Mouse (Mus musculus): ENCODE measurements around the gene Phlpp1.

The Phlpp1 gene

DNA sequence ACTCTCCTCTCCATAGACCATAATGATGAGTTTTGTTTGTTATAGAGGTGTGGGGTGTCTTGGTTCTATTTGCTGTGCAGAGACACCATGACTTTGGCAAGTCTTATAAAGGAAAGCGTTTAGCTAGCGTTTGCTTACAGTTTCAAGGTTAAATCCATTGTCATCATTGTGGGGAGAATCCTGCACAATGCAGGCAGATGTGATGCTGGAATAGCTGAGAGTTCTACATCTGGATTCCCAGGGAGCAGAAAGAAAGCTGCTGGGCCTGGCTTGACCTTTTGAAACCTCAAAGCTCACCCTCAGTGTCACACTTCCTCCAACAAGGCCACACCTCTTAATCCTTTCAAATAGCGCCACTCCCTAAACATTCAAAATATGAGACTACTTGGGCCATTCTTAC lies 7.4 kb upstream of the Phlpp1 start:
- no peak for DNase-seq (ENCODE audit: low read depth, low spot score)

DNA sequence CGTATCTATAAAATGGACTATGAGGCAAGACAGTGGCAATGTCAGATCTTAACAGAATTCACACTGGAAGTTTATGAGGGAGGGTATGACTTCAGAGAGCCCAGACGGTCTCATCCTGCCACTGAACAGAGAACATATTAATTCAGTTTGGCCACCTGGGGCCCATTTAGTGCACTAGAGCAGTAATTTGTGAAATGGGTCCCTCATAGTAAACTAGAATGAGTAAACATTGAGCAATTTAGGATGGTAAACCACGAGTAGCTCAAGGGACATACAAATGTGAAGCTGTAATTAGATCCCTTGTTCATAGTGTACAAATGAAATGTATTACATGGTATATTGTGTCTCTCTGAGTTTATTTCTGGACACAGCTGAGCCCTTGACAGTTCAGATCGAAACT lies 3.6 kb upstream of the Phlpp1 start:
- DNase-seq (ENCODE audit: low read depth, low spot score): no peak

DNA sequence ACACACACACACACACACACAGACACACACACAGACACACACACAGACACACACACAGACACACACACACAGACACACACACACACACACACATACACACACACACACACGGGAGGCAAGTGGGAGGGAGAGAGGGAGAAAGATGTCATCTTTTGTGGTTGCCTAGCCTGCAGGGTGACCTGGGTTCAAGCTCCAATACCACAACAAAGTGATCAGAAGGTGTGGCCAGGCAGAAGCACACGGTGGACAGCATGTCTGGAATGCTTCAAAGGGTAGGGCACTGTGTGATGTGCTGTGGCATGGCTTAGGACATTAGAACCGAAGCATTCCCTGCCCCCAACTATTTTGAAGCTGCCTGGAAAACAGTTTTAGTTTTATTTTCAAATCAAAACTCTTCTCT lies 2.8 kb upstream of the Phlpp1 start:
- DNase-seq (ENCODE audit: low read depth, low spot score): no peak

DNA sequence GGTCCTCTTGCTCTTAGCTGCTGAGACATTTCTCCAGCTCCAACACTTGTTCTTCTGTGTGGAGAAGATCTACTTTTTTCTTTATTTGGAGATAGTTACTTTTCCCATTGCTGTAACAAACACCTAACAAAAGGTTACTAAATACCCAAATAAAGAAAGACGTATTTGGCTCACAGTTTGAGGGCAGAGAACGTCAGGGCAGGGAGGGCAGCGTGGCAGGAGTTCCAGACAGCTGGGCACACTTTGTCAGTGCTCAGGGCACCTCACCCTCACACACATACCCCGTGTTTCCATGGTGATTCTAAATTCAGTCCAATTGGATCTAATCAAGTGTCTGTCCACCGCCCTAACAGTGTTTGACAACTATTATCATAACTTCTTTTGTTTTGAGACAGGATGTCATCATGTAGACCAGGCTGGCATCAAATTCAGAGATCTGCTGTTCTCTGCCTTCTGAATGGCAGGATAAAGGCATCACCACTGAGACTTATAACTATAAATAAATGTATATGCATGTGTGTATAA lies 1.7 kb upstream of the Phlpp1 start:
- DNase-seq (ENCODE audit: low read depth, low spot score): no peak

DNA sequence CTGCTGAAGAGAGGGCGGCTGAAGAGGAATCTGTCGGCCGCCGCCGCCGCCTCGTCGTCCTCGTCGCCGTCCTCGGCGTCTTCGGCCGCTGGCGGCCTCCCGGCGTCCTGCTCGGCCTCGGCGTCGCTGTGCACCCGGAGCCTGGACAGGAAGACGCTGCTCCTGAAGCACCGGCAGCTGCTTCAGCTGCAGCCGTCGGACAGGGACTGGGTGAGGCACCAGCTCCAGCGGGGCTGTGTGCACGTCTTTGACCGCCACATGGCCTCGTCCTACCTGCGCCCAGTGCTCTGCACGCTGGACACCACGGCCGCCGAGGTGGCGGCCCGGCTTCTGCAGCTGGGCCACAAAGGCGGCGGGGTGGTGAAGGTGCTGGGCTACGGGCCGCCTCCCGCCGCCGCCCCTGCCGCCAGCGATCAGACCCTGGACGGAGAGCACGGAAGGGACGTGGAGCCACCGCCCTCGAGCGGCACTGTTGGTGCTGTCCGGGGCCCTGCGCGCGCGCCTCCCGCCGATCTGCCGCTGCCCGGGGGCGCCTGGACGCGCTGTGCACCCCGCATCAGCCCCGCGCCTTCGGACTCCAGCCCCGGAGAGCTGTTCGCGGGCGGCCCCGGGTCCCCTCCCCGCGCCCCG lies 864 bp downstream of the Phlpp1 start:
- no peak for DNase-seq (ENCODE audit: low read depth, low spot score)

DNA sequence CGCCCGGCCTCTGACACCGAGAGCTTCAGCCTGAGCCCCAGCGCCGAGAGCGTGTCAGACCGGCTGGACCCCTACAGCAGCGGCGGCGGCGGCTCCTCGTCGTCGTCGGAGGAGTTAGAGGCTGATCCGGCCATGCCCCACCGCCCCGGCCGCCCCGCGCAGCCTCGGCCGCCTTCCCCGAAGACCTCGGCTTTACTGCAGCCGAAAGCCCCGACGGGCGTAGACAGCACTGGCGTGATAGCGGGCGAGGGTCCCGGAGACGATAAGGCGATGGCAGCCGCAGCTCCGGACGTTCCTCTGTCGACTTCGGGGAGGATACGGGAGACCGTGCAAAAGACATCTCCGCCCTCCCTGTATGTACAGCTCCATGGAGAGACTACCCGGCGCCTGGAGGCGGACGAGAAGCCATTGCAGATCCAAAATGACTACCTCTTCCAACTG lies 1.4 kb downstream of the Phlpp1 start:
- DNase-seq (ENCODE audit: low read depth, low spot score): no peak

DNA sequence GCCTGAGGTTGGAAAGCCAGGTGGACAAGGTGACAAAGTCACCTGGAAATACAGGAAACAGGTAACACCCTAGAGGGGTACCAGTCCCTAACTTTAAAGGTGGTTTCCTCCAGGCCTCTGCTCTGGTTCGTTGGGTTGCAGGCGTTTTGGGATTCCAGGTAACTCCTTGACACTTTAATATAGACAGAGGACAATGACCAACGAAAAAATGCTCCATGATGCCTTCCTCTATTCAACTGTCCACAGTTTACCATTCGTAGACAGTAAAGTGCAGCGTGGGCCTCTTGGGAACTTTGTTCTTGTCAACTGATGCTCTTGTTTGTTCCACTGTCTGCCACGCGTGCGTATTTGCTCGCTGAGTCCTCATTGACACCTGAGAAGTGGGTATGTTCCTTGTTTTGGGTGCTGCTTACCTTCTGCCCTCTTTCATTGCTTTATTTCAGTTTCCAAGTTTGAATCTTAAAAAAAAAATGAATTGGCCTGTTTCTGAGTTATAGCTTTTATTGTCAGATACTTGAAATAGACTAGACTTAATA lies 2.1 kb downstream of the Phlpp1 start:
- DNase-seq (ENCODE audit: low read depth, low spot score): no peak

DNA sequence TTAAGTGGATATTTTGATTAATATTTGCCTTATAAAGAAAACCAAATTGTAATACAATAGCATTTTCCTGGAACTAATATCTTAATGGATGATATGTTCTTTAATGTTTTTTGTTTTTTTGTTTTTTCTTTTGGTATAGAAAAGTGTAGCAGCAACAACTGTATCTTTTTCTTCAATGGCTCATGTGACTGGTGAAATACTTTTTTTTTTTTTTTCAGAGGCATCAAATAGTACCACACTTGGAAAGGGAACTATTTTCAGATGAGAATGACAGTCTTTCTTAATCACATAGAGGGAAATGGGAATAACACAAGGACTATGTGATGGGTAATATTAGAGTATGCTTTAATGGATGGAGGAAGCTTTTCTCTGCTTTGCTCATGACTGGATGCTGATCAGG lies 3.0 kb downstream of the Phlpp1 start:
- DNase-seq (ENCODE audit: low read depth, low spot score): no peak

DNA sequence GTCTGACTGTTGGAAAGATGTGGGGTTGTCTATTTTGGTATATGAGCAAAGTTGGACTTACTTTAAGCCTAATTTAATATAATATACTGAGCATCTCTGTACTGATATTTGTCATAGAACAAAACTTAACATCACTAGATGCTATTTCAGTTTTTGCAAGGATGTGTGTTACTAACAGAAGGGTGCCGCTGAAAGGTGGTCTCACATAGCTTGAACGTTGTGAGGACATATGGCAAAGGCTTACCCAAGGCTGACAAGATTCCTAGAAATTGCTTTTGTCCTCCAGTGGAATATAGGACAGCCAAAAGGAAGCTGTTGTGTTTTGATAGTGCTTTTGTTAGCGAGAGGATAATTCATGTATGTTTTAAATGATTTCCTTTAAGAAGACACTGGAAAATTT lies 3.8 kb downstream of the Phlpp1 start:
- DNase-seq (ENCODE audit: low read depth, low spot score): no peak

DNA sequence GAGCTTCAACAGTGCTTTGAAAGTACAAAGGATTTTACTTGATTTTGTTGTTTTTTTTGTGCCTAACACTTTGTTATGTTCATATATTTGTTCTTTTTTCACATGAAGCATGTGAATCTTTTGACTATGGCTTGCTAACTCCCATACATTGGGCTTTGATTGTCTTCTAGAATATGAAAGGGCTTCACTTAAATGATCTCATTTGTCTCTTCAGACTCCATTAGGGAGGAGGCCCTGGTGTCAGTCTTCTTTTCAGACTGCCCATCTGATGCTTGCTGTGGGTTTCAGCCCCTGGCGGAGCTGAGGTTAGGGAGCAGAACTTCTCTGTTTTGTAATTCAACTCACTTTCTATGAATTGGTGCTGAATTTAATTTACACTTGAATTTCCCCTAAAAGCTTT lies 5.2 kb downstream of the Phlpp1 start:
- DNase-seq (ENCODE audit: low read depth, low spot score): no peak

DNA sequence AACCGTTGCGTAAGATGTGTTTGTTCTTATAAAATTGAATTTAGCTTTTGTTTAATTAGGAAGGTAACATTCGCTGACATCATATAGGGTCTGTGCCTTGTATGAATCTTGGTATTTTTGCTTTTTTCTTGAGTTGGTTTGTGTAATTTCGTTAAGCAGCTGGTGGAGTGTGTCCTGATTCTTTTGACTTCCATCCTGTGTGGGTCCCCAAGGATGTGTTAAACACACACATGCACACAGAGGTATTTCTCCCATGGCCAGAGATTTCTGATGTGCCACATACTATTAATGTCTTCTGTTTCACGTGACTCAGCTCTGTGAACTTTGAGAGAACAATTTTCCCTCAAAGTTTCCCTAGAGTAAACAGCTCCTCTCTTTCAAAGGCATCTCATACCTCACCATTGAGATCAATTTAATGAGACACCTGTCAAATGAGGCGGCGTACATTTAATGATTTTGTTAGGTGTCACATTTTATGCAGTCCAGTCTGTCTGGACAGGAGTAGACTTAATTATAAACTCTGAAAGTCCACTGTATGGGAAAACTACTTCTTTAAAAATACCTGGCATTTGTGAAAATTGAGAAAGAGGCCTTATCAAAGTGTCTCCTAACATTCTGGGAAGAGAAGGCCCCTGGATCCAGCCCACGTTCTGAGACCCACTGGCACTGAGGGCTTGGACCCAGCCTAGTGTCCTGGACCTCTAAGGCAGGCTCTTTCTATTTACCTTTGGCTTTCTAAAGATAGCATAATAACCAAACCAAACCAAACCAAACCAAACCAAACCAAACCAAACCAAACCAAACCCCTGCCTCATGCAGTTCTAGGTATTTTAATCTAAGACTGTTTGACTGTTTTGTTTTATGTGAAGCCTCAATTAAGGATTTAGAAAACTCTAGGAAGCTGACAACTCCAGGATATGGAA lies 6.6 kb downstream of the Phlpp1 start:
- DNase-seq (ENCODE audit: low read depth, low spot score): no peak

DNA sequence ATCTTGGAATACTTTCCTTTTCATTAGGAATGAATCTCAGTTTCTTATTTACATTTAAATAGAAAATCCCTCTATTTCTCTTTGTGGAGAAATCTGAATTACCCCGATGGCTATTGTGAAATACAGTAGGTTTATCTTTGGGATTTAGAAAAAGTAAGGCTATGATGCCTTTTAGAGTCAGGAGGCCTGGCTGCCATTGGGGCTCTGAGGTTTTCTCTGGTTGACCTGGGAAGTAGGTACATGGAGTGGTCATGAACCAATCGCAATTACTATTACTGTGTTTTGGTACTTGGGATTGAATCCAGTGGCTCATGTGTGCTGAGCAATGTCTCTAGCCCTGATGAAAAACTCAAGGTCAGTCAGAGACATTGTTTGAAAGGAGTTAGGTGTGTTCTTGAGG lies 12.1 kb downstream of the Phlpp1 start:
- DNase-seq (ENCODE audit: low read depth, low spot score): no peak

DNA sequence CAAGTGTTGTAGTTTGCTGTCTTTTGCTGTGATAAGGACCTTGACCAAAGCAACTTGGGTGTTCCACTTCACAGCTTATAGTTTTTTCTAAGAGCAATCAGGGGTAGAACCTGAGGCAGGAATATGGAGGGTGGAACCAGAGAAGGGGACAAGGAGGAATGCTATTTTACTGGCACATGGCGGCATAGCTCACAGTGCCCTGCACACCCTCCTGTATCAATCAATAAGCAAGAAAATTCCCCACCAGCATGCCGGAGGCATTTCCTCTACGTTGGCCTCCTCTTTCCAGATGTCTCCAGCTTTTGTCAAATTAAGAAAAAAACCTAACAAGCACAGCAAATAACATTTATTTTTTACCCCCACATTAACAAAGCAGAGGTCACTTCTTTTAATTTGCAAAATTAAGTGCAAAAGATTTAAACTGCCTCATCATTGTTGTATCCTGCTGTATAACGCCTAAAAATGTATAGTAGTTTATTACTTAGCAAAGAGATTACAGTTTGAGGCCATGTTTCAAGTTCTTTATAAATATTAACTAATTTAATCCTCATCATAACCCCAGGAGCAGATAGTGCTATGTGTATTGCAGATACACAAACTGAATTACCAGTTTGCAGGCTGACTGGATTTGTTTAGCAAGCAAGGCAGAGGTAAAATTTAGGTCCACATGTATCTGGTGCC lies 13.4 kb downstream of the Phlpp1 start:
- DNase-seq (ENCODE audit: low read depth, low spot score): no peak

DNA sequence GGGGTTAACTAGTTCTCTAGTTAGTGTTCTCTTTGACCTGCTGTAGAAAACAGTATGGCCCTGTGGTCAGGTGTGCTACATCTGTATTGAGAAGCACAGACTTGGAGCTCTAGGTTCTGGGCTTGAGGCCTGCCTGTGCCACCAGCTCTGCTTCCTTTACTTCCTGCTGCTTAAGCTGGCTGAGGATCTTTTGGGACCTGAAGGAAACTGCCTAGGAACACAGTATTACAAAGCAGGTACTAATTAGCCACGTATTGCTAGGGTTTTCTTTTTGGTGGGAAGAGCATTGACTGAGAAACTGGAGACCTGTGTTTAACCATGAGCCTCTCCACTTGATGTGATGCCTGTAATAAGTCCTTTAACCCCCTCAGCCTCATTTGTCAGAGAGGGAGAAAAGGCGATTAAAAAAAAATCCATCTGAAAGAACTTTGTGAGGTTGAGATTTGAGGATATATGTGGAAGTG lies 13.9 kb downstream of the Phlpp1 start:
- DNase-seq (ENCODE audit: low read depth, low spot score): no peak

DNA sequence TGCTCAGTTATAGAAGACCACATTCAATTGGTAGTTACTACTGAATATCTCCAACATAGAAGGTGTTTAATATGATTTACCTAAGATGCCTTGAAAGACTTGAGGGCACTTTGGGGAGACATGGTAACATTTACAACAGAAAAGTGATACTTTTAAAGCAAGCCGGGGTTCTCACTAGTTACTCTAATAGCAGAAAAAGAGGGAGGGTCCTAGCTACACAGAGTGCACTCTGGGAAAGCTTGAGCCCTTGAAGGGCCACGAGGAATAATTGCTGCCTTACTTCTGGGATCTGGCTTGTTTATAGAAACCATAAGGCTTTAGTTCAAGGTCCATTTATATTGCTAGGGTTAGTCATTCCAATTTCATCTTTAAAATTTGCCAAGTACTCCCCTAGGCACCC lies 14.5 kb downstream of the Phlpp1 start:
- DNase-seq (ENCODE audit: low read depth, low spot score): no peak

DNA sequence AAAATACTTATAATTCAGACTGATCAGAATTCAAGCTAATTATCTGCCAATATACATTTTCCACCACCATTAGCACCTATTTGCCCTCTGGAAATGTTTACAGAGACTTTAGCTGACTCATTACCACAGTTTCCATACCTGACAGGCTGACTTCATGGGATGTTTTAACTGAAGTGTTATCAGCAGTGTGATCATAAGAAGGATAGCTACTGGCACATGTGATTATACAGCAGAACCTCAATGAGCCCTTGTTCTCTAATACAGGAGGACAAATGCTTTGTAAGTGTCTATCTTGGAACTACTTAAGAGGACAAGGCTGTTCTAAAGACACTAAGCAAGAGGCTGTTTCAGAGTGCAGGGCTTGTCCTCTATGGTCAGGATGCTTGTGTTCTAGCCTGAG lies 15.9 kb downstream of the Phlpp1 start:
- no peak for DNase-seq (ENCODE audit: low read depth, low spot score)

DNA sequence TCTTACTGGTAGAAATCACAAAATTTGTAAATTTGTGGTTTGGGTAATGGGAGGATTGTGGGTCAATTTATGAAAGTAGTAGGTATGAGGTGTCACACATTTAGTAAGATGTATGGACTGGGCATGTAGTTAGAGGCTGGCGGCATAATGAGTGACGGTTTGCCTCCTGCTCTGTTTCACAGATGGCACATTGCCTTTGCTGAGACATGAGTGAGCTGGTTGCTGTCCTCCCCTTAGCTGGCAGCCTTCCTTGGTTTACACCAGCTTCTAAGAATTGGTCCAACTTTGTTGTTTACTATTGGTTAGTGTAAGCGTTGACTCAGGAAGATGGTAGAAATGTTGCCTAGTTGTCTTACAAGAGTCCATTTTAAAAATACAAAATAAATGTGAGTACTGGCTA lies 17.2 kb downstream of the Phlpp1 start:
- no peak for DNase-seq (ENCODE audit: low read depth, low spot score)

DNA sequence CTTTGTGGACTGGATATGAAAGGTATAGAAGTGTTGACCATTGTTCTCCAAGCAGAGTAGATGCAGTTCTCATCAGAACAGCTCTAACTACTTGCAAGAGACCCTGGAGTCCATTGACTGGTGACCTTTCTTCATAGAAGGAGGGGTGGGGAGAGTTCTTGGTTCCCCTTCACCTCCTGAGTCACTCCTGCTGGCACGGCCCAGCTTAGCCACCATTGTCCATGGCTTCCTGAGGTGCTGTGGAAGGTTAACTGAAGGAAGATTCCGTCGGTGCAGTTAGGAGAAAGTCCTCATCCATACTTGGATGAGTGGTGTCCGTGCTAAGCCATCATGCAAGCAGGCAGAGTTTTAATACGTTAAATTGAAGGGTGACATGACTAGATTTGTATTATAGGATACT lies 17.8 kb downstream of the Phlpp1 start:
- DNase-seq (ENCODE audit: low read depth, low spot score): no peak

DNA sequence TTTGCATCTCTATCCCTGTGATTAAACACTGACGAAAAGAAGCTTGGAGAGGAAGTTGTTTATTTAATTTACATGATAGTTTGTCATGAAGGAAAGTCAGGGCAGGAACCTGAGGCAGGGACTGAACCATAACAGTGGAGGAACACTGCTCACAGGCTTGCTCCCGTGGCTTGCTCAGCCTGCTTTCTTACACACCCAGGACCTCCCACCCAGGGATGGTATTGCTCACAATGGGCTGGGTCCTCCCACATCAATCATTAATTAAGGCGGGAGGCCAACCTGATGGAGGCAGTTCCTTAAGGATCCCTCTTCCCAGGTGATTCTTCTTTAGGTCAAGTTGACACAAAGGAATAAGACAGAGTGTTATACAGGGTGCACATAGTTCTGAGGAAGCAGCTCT lies 19.1 kb downstream of the Phlpp1 start:
- no peak for DNase-seq (ENCODE audit: low read depth, low spot score)

DNA sequence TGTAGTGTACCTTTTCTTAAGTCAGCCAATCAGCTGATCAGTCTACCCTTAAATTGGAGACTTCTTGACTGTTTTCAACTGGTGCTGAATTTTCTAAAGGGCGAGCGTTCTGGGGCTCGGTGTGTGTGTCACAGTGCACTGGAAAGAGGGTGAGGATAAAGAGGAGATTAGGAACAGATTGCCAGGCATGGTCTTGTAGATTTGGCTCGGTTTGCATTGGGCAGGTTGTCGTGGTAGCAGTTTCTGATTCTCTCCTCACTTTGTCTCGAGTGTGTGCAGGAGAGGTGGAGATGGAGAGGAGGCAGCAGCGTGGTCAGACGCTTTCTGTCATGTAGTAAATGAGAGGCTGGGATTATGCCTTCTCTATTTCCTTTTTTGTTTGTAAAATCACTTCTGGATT lies 20.3 kb downstream of the Phlpp1 start:
- no peak for DNase-seq (ENCODE audit: low read depth, low spot score)

DNA sequence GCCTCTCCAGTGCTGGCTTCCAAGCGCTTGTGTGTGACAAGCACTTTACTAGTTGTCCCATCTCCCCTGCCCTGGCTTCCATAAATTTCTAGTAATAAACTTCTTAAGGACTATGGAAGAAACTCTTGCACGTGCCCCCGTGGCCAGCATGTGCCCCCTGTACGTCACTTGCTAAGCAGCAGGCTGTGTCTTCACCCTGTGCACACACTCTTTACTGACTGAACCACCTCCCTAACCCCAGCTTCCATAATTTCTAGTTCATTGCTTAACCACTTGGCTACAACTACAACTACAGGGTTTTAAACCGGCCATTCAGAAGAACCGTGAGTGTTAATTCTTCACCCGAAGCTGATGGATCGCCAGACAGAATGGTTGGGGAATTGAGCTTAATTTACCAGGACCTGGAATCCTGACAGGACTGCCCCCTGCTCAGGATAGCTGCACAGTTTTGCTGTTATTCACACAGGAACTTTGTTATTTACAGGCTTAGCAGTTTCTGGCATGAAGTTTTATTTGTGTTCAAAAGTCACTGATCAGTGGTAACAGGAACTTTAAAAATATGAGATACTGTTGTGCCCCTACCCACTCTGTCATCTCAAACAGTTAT lies 21.4 kb downstream of the Phlpp1 start:
- DNase-seq (ENCODE audit: low read depth, low spot score): no peak

DNA sequence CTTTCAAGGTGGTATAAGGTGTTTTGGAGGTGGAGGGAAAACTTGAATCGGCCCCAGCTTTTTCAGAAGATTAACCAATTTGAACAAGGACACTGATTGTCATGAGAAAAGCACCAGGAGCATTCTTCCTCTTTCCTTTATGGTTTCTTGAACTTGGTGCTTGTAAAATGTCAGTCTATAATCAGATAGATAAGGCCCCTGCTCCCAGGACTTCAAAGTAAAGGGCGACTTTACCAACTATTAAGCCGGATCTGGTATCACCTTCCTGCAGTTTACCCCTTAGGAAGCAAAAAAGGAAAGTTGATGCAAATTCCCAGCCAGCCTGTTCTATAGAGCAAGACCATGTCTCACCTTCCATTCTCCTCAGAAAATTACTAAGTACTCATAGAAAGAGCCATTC lies 21.9 kb downstream of the Phlpp1 start:
- DNase-seq (ENCODE audit: low read depth, low spot score): no peak

Data from telencephalon, adult 2 months (tissue).